Mouse (Mus musculus) ES-E14 (cell line): ENCODE results near the gene Timp1.

Experiments used
- CHD2 ChIP-seq: IDR thresholded peaks from 2 replicates; pipeline ENCODE4 v1.6.1; 2014; ENCODE audit warnings: mild to moderate bottlenecking, low read depth, low read length, inconsistent platforms
- HCFC1 ChIP-seq: IDR thresholded peaks from 2 replicates; pipeline ENCODE4 v1.6.1; 2012; ENCODE audit warnings: low read length, inconsistent platforms, borderline replicate concordance; ENCODE audit not compliant: insufficient read depth
- ZNF384 ChIP-seq: IDR thresholded peaks from 2 replicates; pipeline ENCODE4 v1.6.1; 2012; ENCODE audit warnings: low read depth, low read length, inconsistent platforms

DNA sequence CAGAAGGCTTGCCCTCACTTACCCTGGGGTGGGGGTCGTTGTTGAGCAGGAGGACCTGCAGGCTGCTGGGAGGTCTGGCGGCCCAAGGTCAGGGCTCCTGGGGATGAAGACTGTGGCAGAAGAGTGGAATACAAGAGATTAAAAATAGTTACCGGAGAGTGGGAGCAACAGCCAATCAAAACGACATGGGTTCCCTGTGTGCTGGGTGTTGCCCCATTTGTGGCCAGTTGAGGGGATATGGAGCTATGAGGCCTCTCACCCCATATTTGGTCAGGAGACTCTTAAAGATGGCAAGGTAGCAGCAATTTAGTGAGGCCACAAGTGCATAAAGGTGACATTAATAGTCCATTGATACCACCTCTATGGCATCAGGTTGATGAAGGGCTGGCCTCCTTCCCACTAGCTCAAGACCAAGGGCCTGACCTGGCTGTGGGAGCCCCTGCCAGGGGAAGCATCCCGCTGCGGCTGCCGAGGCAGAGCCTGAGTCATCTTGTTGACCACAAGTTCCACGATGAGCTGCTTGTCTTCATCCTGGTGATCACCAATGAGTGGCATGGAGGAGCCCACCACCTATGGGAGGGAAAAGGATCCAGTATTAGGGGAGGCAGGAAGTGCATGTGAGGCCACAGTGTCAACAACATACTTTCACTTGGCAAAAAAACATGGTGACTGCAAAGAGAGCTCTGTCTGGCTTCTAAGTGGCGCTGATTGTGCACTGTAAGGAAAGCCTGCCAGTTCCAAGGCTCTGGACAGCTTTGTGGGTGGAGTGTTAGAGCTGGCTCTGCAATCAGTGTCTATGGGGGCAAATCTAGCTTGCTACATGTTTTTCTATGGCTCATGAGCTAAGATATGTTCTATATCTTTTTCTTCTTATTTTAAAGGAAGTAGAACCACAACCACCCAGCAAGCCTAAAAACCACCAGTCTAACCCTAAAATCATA is 6.5 kb upstream of the Timp1 start:
- no peak for TF ChIP-seq HCFC1
- no peak for TF ChIP-seq ZNF384
- TF ChIP-seq CHD2 = no peak
